Mouse (Mus musculus) v-Abl transformed pro-B cells (cell line): ENCODE results near the gene Pcca.

Experiments
- in situ Hi-C, 2 experiments: fragments of 400-800 bp; cut with MboI; formaldehyde crosslinking; loops; one replicate each; pipeline ENCODE4 v1.15.1; 2025; ENCODE audit not compliant: unreplicated experiment in 2 of 2

Gene Pcca

GRCm38 (mm10) chr14:122905007-122905406, 370.9 kb downstream of the Pcca start:
- in situ Hi-C loops = loop anchor here in 1 of 2 experiments (25.0 kb wide), 1 partner anchor 1043 kb away; no protein-coding TSS in a partner anchor

- in situ Hi-C loops = loop anchor here in 1 of 2 experiments (25.0 kb wide), 1 partner anchor 1046 kb away; no protein-coding TSS in a partner anchor
Observed at GRCm38 (mm10) chr14:122908075-122908474, 374.0 kb downstream of the Pcca start.

GRCm38 (mm10) chr14:122909368-122910091, 375.4 kb downstream of the Pcca start:
- in situ Hi-C loops = loop anchor here (10.0 to 25.0 kb wide), 2 partner anchors 845 to 1047 kb away; no protein-coding TSS in a partner anchor

GRCm38 (mm10) chr14:122911265-122911664, 377.1 kb downstream of the Pcca start:
- in situ Hi-C loops = loop anchor here (10.0 to 25.0 kb wide), 2 partner anchors 846 to 1049 kb away; no protein-coding TSS in a partner anchor

GRCm38 (mm10) chr14:122912137-122912536, 378.0 kb downstream of the Pcca start:
- in situ Hi-C loops = loop anchor here (10.0 to 25.0 kb wide), 2 partner anchors 847 to 1050 kb away; no protein-coding TSS in a partner anchor

GRCm38 (mm10) chr14:122912812-122913498, 378.8 kb downstream of the Pcca start:
- in situ Hi-C loops = loop anchor here (10.0 to 25.0 kb wide), 2 partner anchors 848 to 1051 kb away; no protein-coding TSS in a partner anchor

GRCm38 (mm10) chr14:122913657-122914056, 379.5 kb downstream of the Pcca start, which contains the start of gene Ggact:
Gene Ggact, minus strand, starts transcription at chr14:122913757.
- in situ Hi-C loops = loop anchor here (10.0 to 25.0 kb wide), 2 partner anchors 849 to 1051 kb away; no protein-coding TSS in a partner anchor

GRCm38 (mm10) chr14:122917676-122918075, 383.6 kb downstream of the Pcca start:
- in situ Hi-C loops = loop anchor here (5.0 to 25.0 kb wide), 3 partner anchors 70 to 1055 kb away; no protein-coding TSS in a partner anchor

- in situ Hi-C loops = loop anchor here in 1 of 2 experiments (25.0 kb wide), 1 partner anchor 1058 kb away; no protein-coding TSS in a partner anchor
Observed at GRCm38 (mm10) chr14:122920011-122920410, 385.9 kb downstream of the Pcca start.

- in situ Hi-C loops = no loop called here
Observed at GRCm38 (mm10) chr14:122936460-122936859, 402.3 kb downstream of the Pcca start.
